Mouse (Mus musculus): ENCODE measurements around the gene Acads.
"Not testable (repeated sequence)": the region's sequence is repeated elsewhere in the genome, so short reads cannot be mapped to it uniquely, and the experiment has no call there.

Acads gene

GRCm38 (mm10) chr5:115081636-115082035, 37.5 kb downstream of the Acads start:
- no peak for DNase-seq (ENCODE audit: low read depth, low spot score)
- Histone ChIP-seq H3K36me3 (ENCODE audit: control insufficient read depth, insufficient read depth, low read length, poor library complexity, severe bottlenecking) (peaks cover 14% of the 10 kb centered on the region), H3K27me3 (ENCODE audit: control insufficient read depth, insufficient read depth, low read length, poor library complexity, severe bottlenecking) (no peaks in the 10 kb centered on the region)

GRCm38 (mm10) chr5:115076144-115076901, 42.8 kb downstream of the Acads start:
- H3K27me3 ChIP-seq (ENCODE audit: control insufficient read depth, insufficient read depth, low read length, poor library complexity, severe bottlenecking): no peaks in the 10 kb centered on the region
- peak; percentile 83 for DNase-seq (ENCODE audit: low read depth, low spot score)
- H3K36me3 ChIP-seq (ENCODE audit: control insufficient read depth, insufficient read depth, low read length, poor library complexity, severe bottlenecking): peaks cover 7% of the 10 kb centered on the region; the same call in 1 of the 2 replicates

GRCm38 (mm10) chr5:115074749-115075148, 44.4 kb downstream of the Acads start:
- no peak for DNase-seq (ENCODE audit: low read depth, low spot score)
- no peaks in the 10 kb centered on the region for H3K27me3 ChIP-seq (ENCODE audit: control insufficient read depth, insufficient read depth, low read length, poor library complexity, severe bottlenecking)

GRCm38 (mm10) chr5:115073306-115073705, 45.8 kb downstream of the Acads start:
- not testable (repeated sequence) for DNase-seq (ENCODE audit: low read depth, low spot score); H3K27me3 ChIP-seq (ENCODE audit: control insufficient read depth, insufficient read depth, low read length, poor library complexity, severe bottlenecking); H3K36me3 ChIP-seq (ENCODE audit: control insufficient read depth, insufficient read depth, low read length, poor library complexity, severe bottlenecking)

More at GRCm38 (mm10) chr5:115074749-115075148, 44.4 kb downstream of the Acads start:
- peaks cover 5% of the 10 kb centered on the region; the same call in 1 of the 2 replicates for H3K36me3 ChIP-seq (ENCODE audit: control insufficient read depth, insufficient read depth, low read length, poor library complexity, severe bottlenecking)

GRCm38 (mm10) chr5:115072143-115072542, 47.0 kb downstream of the Acads start:
- Histone ChIP-seq H3K36me3 (ENCODE audit: control insufficient read depth, insufficient read depth, low read length, poor library complexity, severe bottlenecking) (peaks cover 2% of the 10 kb centered on the region; the same call in 1 of the 2 replicates), H3K27me3 (ENCODE audit: control insufficient read depth, insufficient read depth, low read length, poor library complexity, severe bottlenecking) (no peaks in the 10 kb centered on the region)
- DNase-seq (ENCODE audit: low read depth, low spot score): no peak

- Histone ChIP-seq H3K27me3 (ENCODE audit: control insufficient read depth, insufficient read depth, low read length, poor library complexity, severe bottlenecking) (no peaks in the 10 kb centered on the region), H3K36me3 (ENCODE audit: control insufficient read depth, insufficient read depth, low read length, poor library complexity, severe bottlenecking) (peaks cover 2% of the 10 kb centered on the region; the same call in 1 of the 2 replicates)
- no peak for DNase-seq (ENCODE audit: low read depth, low spot score)
Measured at GRCm38 (mm10) chr5:115071096-115071901, 47.8 kb downstream of the Acads start.

GRCm38 (mm10) chr5:115070457-115070856, 48.7 kb downstream of the Acads start:
- Histone ChIP-seq H3K27me3 (ENCODE audit: control insufficient read depth, insufficient read depth, low read length, poor library complexity, severe bottlenecking) (no peaks in the 10 kb centered on the region), H3K36me3 (ENCODE audit: control insufficient read depth, insufficient read depth, low read length, poor library complexity, severe bottlenecking) (peaks cover 2% of the 10 kb centered on the region; the same call in 1 of the 2 replicates)
- DNase-seq (ENCODE audit: low read depth, low spot score): no peak

- no peaks in the 10 kb centered on the region for H3K27me3 ChIP-seq (ENCODE audit: control insufficient read depth, insufficient read depth, low read length, poor library complexity, severe bottlenecking)
- DNase-seq (ENCODE audit: low read depth, low spot score): no peak
- no peaks in the 10 kb centered on the region; the same call in 1 of the 2 replicates for H3K36me3 ChIP-seq (ENCODE audit: control insufficient read depth, insufficient read depth, low read length, poor library complexity, severe bottlenecking)
Measured at GRCm38 (mm10) chr5:115069611-115070010, 49.5 kb downstream of the Acads start.

- no peak for DNase-seq (ENCODE audit: low read depth, low spot score)
- H3K27me3 ChIP-seq (ENCODE audit: control insufficient read depth, insufficient read depth, low read length, poor library complexity, severe bottlenecking): no peaks in the 10 kb centered on the region
- H3K36me3 ChIP-seq (ENCODE audit: control insufficient read depth, insufficient read depth, low read length, poor library complexity, severe bottlenecking): no peaks in the 10 kb centered on the region; the same call in none of the 2 replicates
Measured at GRCm38 (mm10) chr5:115068671-115069421, 50.3 kb downstream of the Acads start.

GRCm38 (mm10) chr5:115066245-115066644, 52.9 kb downstream of the Acads start:
- no peak for DNase-seq (ENCODE audit: low read depth, low spot score)
- H3K36me3 ChIP-seq (ENCODE audit: control insufficient read depth, insufficient read depth, low read length, poor library complexity, severe bottlenecking): peaks cover 2% of the 10 kb centered on the region

GRCm38 (mm10) chr5:115063391-115063790, 55.8 kb downstream of the Acads start:
- DNase-seq (ENCODE audit: low read depth, low spot score): no peak

More at GRCm38 (mm10) chr5:115066245-115066644, 52.9 kb downstream of the Acads start:
- no peaks in the 10 kb centered on the region for H3K27me3 ChIP-seq (ENCODE audit: control insufficient read depth, insufficient read depth, low read length, poor library complexity, severe bottlenecking)

GRCm38 (mm10) chr5:115062566-115062965, 56.6 kb downstream of the Acads start:
- peaks cover 2% of the 10 kb centered on the region for H3K36me3 ChIP-seq (ENCODE audit: control insufficient read depth, insufficient read depth, low read length, poor library complexity, severe bottlenecking)
- no peaks in the 10 kb centered on the region for H3K27me3 ChIP-seq (ENCODE audit: control insufficient read depth, insufficient read depth, low read length, poor library complexity, severe bottlenecking)
- no peak for DNase-seq (ENCODE audit: low read depth, low spot score)

More at GRCm38 (mm10) chr5:115063391-115063790, 55.8 kb downstream of the Acads start:
- H3K36me3 ChIP-seq (ENCODE audit: control insufficient read depth, insufficient read depth, low read length, poor library complexity, severe bottlenecking): peaks cover 2% of the 10 kb centered on the region
- no peaks in the 10 kb centered on the region for H3K27me3 ChIP-seq (ENCODE audit: control insufficient read depth, insufficient read depth, low read length, poor library complexity, severe bottlenecking)

- H3K27me3 ChIP-seq (ENCODE audit: control insufficient read depth, insufficient read depth, low read length, poor library complexity, severe bottlenecking): no peaks in the 10 kb centered on the region
- no peak for DNase-seq (ENCODE audit: low read depth, low spot score)
- peaks cover 2% of the 10 kb centered on the region for H3K36me3 ChIP-seq (ENCODE audit: control insufficient read depth, insufficient read depth, low read length, poor library complexity, severe bottlenecking)
Measured at GRCm38 (mm10) chr5:115060977-115061376, 58.2 kb downstream of the Acads start.

Measured in splenic B cell, adult 2 months (primary cell).